Mouse (Mus musculus) G1E (cell line): ENCODE results near the gene Hist1h2ao.
"Not testable (repeated sequence)": the region's sequence is repeated elsewhere in the genome, so short reads cannot be mapped to it uniquely, and the experiment has no call there.

ENCODE experiments used
- CTCF ChIP-seq: IDR thresholded peaks from 2 replicates; pipeline ENCODE4 v1.5.1; 2012; ENCODE audit warnings: low read depth, low read length, inconsistent platforms, mixed read lengths
- GATA1 ChIP-seq: IDR thresholded peaks from 2 replicates; pipeline ENCODE4 v1.6.1; 2012; ENCODE audit warnings: borderline replicate concordance, low read length, inconsistent platforms, mixed read lengths
- POLR2AphosphoS5 ChIP-seq: IDR thresholded peaks from 2 replicates; pipeline ENCODE4 v1.6.1; 2012; ENCODE audit warnings: low read depth, low read length, inconsistent platforms; ENCODE audit not compliant: insufficient replicate concordance
- TAL1 ChIP-seq: conservative IDR thresholded peaks from 2 replicates; pipeline ENCODE4 v1.6.1; 2012; ENCODE audit warnings: low read depth, low read length, inconsistent platforms, mixed read lengths

- TF ChIP-seq CTCF, GATA1, POLR2AphosphoS5, TAL1: not testable (repeated sequence)
These were observed 809 bp downstream of the Hist1h2ao start for GRCm38 (mm10) chr13:21811074-21811473.
